Mouse (Mus musculus) megakaryocyte, embryonic 14.5 days (primary cell): ENCODE results near the gene Mink1. TPM values are rescaled to one million over a fixed set of nuclear protein-coding genes. Genes with fewer than 3 reads are reported as not detected.
"Not testable (repeated sequence)": the region's sequence is repeated elsewhere in the genome, so short reads cannot be mapped to it uniquely, and the experiment has no call there.

Experiments used
- H3K27me3 ChIP-seq: replicated peaks from 2 replicates; pipeline ENCODE3; 2012; ENCODE audit warnings: inconsistent platforms
- H3K36me3 ChIP-seq: replicated peaks from 2 replicates; pipeline ENCODE3; 2012; ENCODE audit warnings: low read length, inconsistent platforms, mixed read lengths
- H3K4me1 ChIP-seq: 2 replicates; pipeline ENCODE4 v1.6.1; 2012; ENCODE audit warnings: inconsistent platforms
- H3K4me3 ChIP-seq: replicated peaks from 2 replicates; pipeline ENCODE3; 2012; ENCODE audit warnings: moderate library complexity, mild to moderate bottlenecking, inconsistent platforms
- H3K9me3 ChIP-seq: 2 replicates; pipeline ENCODE4 v1.6.1; 2012; ENCODE audit warnings: inconsistent platforms
- FLI1 ChIP-seq: IDR thresholded peaks from 2 replicates; pipeline ENCODE4 v1.6.1; 2012; ENCODE audit warnings: low read length, inconsistent platforms, mixed read lengths
- GATA1 ChIP-seq: IDR thresholded peaks from 3 replicates; pipeline ENCODE4 v1.6.1; 2012; ENCODE audit warnings: mixed read lengths, low read length, inconsistent platforms, borderline replicate concordance
- polyA plus RNA-seq: library from polyadenylated mRNA; stranded (reverse); fragments of >175 nt; gene quantifications from 2 replicates; pipeline ENCODE4 v1.2.3, GENCODE M21; 2012; ENCODE audit warnings: low replicate concordance; ENCODE audit not compliant: insufficient read depth

The Mink1 gene
- polyA plus RNA-seq, result 122 and 129 TPM in 2 replicates

DNA sequence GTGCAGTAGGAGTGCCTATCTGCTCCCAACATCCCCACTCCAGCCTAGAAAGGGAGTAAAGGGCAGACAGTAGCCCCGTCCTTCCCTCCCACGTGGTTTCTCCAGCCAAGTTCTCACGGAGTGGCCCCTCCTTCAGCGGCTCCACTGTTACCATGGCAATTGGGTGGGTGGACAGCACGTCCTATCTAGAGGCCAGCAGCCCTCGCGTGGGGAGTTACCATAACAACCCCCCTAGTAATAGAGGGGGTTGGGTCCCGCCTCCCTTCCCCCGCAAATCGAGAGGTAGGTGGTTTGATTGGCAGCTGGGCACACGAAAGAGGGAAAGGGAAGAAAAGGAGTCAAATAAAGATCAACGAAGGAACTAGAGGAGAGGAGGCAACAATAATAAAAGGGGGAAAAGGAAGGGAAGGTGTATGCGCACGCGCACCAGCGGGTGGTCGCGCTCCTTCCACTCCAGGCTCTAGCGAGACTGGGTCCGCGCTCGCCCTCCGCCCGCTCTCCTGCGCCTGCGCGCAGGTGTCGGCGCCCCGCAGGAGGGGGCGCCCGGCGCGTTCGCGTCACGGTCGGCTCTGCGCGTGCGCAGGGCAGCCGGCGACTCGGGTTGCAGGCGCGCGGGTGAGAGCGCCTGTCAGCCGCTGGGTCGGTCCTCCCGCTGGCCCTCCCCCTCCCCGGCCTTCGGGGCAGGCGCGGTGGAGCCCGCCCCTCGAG is at the start of gene Mink1:
Gene Mink1 (plus strand): TSS at position 595 of the 708 bp plus-strand sequence.
- H3K36me3 ChIP-seq, result peaks cover 32% of the 10 kb centered on the region
- H3K4me1 ChIP-seq, result peaks cover 74% of the 10 kb centered on the region
- peak within 1 kb of the TSS; percentile 98 for H3K4me3 ChIP-seq
- no peaks in the 10 kb centered on the region for H3K27me3 ChIP-seq
- TF ChIP-seq FLI1 (no peak), GATA1 (no peak)
- H3K9me3 ChIP-seq, result no peaks in the 10 kb centered on the region

DNA sequence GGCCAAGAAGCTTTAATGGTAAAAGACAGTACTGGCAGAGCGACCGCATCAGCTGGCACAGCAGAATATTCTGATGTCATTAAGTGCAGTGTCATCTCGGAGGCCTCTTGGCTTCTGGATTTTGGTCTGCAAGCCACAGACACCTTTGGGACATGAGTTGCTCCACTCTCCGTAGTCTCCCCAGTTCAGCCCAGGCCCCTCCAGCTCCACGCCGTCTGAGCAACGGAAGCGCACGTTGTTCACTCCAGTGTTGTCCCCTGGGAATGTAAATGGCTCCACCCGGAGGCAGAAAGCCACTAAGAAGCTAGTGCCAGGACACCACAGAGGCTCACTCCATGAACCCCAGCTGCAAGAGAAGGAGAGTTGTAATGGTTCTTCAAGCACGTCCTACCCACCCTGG is 49.2 kb upstream of the Mink1 start:
- Histone ChIP-seq H3K9me3 (no peaks in the 10 kb centered on the region), H3K4me3 (no peak overlapping the region), H3K27me3 (peaks cover 42% of the 10 kb centered on the region), H3K4me1 (peaks cover 39% of the 10 kb centered on the region), H3K36me3 (no peaks in the 10 kb centered on the region)
- TF ChIP-seq GATA1 (no peak), FLI1 (no peak)

- peaks cover 45% of the 10 kb centered on the region for H3K4me1 ChIP-seq
- no peaks in the 10 kb centered on the region for H3K36me3 ChIP-seq
- H3K9me3 ChIP-seq, result no peaks in the 10 kb centered on the region
- no peak within 1 kb of the TSS for H3K4me3 ChIP-seq
- TF ChIP-seq GATA1 (no peak), FLI1 (no peak)
- peaks cover 36% of the 10 kb centered on the region for H3K27me3 ChIP-seq
Measured at GRCm38 (mm10) chr11:70514288-70514687, 48.4 kb upstream of the Mink1 start, which contains the start of gene Vmo1. Vmo1 (minus strand) TSS chr11:70514616.

GRCm38 (mm10) chr11:70516352-70516751 is 46.3 kb upstream of the Mink1 start:
- Histone ChIP-seq H3K4me3 (no peak overlapping the region), H3K36me3 (no peaks in the 10 kb centered on the region), H3K27me3 (peaks cover 31% of the 10 kb centered on the region), H3K9me3 (no peaks in the 10 kb centered on the region), H3K4me1 (peaks cover 46% of the 10 kb centered on the region)
- TF ChIP-seq GATA1 (no peak), FLI1 (no peak)

GRCm38 (mm10) chr11:70518436-70518835 is 44.2 kb upstream of the Mink1 start:
- Histone ChIP-seq H3K9me3 (no peaks in the 10 kb centered on the region), H3K36me3 (no peaks in the 10 kb centered on the region), H3K4me3 (no peak overlapping the region), H3K27me3 (peaks cover 29% of the 10 kb centered on the region), H3K4me1 (peaks cover 30% of the 10 kb centered on the region)
- TF ChIP-seq GATA1 (no peak), FLI1 (no peak)

DNA sequence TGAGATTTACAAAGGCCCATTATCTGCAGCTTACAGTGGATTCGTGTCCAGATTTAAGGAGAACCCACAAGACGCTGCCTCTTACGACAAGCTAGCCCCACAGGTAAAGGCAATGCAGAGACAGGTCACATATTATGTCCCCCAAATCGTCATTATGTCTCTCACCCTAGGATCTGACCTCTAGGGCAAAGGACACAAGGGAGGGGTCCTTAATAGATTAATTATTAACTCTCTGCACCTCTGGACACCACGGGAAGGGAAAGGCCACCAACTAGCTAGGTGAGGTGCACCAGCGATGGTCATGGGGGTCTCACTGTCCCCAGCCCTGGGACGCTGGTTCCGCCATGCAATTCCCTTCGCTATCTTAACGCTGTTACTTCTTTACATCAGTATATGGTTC is 43.8 kb upstream of the Mink1 start, which contains the start of gene Gltpd2:
Gene Gltpd2 (plus strand): TSS at position 274 of the 400 bp plus-strand sequence.
- H3K9me3 ChIP-seq, result no peaks in the 10 kb centered on the region
- H3K27me3 ChIP-seq, result peaks cover 24% of the 10 kb centered on the region
- peaks cover 26% of the 10 kb centered on the region for H3K4me1 ChIP-seq
- no peak for TF ChIP-seq GATA1
- TF ChIP-seq FLI1, result no peak
- H3K36me3 ChIP-seq, result no peaks in the 10 kb centered on the region
- no peak within 1 kb of the TSS for H3K4me3 ChIP-seq

- Histone ChIP-seq H3K4me3 (no peak overlapping the region), H3K27me3 (peaks cover 18% of the 10 kb centered on the region), H3K9me3 (no peaks in the 10 kb centered on the region), H3K36me3 (no peaks in the 10 kb centered on the region), H3K4me1 (peaks cover 30% of the 10 kb centered on the region)
- TF ChIP-seq GATA1, result no peak
- TF ChIP-seq FLI1, result no peak
Measured at GRCm38 (mm10) chr11:70520178-70520769, 42.4 kb upstream of the Mink1 start.

DNA sequence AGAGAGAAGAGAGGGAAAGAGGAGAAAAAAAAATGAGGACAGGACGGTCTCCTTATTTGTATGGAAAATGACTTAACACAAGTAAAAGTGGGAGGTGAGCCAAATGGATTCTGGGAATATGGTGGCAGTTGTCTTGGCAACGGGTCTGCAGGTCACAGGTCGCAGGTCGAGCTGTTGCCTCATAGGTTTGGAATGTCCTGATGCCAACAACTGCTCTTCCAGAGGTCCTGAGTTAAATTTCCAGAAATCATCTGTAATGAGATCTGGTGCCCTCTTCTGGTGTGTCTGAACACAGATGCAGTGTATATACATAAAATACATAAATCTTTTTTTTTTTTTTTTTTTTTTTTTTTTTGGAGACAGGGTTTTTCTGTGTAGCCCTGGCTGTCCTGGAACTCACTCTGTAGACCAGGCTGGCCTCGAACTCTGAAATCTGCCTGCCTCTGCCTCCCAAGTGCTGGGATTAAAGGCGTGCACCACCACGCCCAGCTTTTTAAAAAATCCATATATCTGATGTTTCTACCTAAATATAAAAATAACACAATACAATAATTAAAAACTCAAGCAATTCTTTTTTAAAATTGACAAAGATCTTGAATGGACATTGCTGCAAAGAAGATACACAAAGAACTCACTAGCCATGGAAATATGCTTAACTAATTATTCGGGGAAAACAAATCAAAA is 39.2 kb upstream of the Mink1 start:
- Histone ChIP-seq H3K4me1 (peaks cover 49% of the 10 kb centered on the region), H3K36me3 (peaks cover 27% of the 10 kb centered on the region), H3K27me3 (peaks cover 14% of the 10 kb centered on the region)
- not testable (repeated sequence) for H3K4me3 ChIP-seq, H3K9me3 ChIP-seq

GRCm38 (mm10) chr11:70524782-70525181 is 37.9 kb upstream of the Mink1 start:
- Histone ChIP-seq H3K36me3 (peaks cover 33% of the 10 kb centered on the region), H3K4me1 (peaks cover 39% of the 10 kb centered on the region), H3K27me3 (peaks cover 11% of the 10 kb centered on the region), H3K4me3 (peak overlapping the region; percentile 95), H3K9me3 (no peaks in the 10 kb centered on the region)
- TF ChIP-seq FLI1, result no peak

- Histone ChIP-seq H3K9me3 (no peaks in the 10 kb centered on the region), H3K36me3 (peaks cover 33% of the 10 kb centered on the region), H3K27me3 (peaks cover 7% of the 10 kb centered on the region), H3K4me3 (peak within 1 kb of the TSS; percentile 95), H3K4me1 (peaks cover 35% of the 10 kb centered on the region)
- no peak for TF ChIP-seq FLI1
- TF ChIP-seq GATA1, result no peak
Measured at GRCm38 (mm10) chr11:70525184-70525678, 37.5 kb upstream of the Mink1 start, which contains the start of gene Psmb6. Psmb6 (plus strand) TSS chr11:70525367.
